24 mouse cellular contexts compared by ENCODE assay signal in genomic region chr14:18343589-18343988, GRCm38 (mm10). TPM values are rescaled to one million over a fixed set of nuclear protein-coding genes. Genes with fewer than 3 reads are reported as not detected.
DNase-seq lines count a peak whose midpoint lies in the region; ATAC-seq and TF ChIP-seq lines count a peak whose summit lies in the region.
"Had no signal": no experiment of that assay in that cellular context is flagged by ENCODE, and none has a peak within 500 bp of the region (broad histone marks: within the 10 kb centered on the region; RNA-seq: fewer than 3 reads in every experiment).

No protein-coding gene starts in this region.

- no peak overlapping the region for H3K27ac ChIP-seq in heart, embryonic 12.5 days (ENCODE audit: poor library complexity, severe bottlenecking)
- H3K27ac ChIP-seq in stomach, postnatal 0 days (replicated peaks): no peak overlapping the region
- H3K27ac ChIP-seq: embryonic facial prominence, embryonic 15.5 days; forebrain, embryonic 15.5 days; hindbrain, embryonic 13.5 days; layer of hippocampus, adult 2 months; limb, embryonic 12.5 days; midbrain, embryonic 13.5 days; neural tube, embryonic 12.5 days had no signal

- no peaks in the 10 kb centered on the region for H3K4me1 ChIP-seq in heart, embryonic 12.5 days (replicated peaks)
- H3K4me1 ChIP-seq in stomach, postnatal 0 days (replicated peaks; ENCODE audit: control insufficient read depth, insufficient read depth): no peaks in the 10 kb centered on the region
- H3K4me1 ChIP-seq: embryonic facial prominence, embryonic 15.5 days; forebrain, embryonic 15.5 days; hindbrain, embryonic 13.5 days; limb, embryonic 12.5 days; midbrain, embryonic 13.5 days; neural tube, embryonic 12.5 days had no signal

- no peak for ATAC-seq in heart, embryonic 12.5 days (ENCODE audit: insufficient number of reproducible peaks, low FRiP score)
- ATAC-seq in stomach, postnatal 0 days (ENCODE audit: low FRiP score, low TSS enrichment): no peak
- ATAC-seq in monocyte, adult 5-6 weeks (replicated peaks; ENCODE audit: insufficient number of reproducible peaks, low FRiP score, low TSS enrichment, poor library complexity, severe bottlenecking): no peak
- ATAC-seq: forebrain, embryonic 15.5 days; liver, postnatal 0 days; lung, postnatal 0 days; midbrain, embryonic 13.5 days had no signal

- H3K4me2 ChIP-seq in heart, embryonic 12.5 days: no peak overlapping the region
- no peak overlapping the region for H3K4me2 ChIP-seq in stomach, postnatal 0 days (replicated peaks; ENCODE audit: low read depth)
- H3K4me2 ChIP-seq: embryonic facial prominence, embryonic 15.5 days; forebrain, embryonic 15.5 days; hindbrain, embryonic 13.5 days; limb, embryonic 12.5 days; liver, embryonic 11.5 days; midbrain, embryonic 13.5 days; neural tube, embryonic 12.5 days had no signal

- peak; percentile 19 for DNase-seq in heart, postnatal 4 days
- peak; percentile 20 for DNase-seq in NIH3T3 (ENCODE audit: low read depth)
- DNase-seq in gastrocnemius, adult 8-10 months (ENCODE audit: low spot score in 2 of 2): peak; percentile 56 to 72
- DNase-seq in stomach, postnatal 0 days (ENCODE audit: low spot score): no peak
- DNase-seq in layer of hippocampus, adult 8-10 months (ENCODE audit: low spot score in 2 of 2): no peak
- DNase-seq: adrenal gland, postnatal 36 days; cerebellum, adult 9-10 months; kidney, adult 18-20 months; kidney, postnatal 14 days; layer of hippocampus, postnatal 36 days; liver, postnatal 0 days; right cerebral cortex, postnatal 14 days; thymus, postnatal 25 days had no signal

- 0 out of 2 replicates have a peak, but pooled peaks cover 3% of the 10 kb centered on the region for H3K9me3 ChIP-seq in heart, embryonic 12.5 days (replicated peaks)
- H3K9me3 ChIP-seq in stomach, postnatal 0 days (ENCODE audit: control insufficient read depth, low read length): no peaks in the 10 kb centered on the region
- H3K9me3 ChIP-seq: embryonic facial prominence, embryonic 15.5 days; forebrain, embryonic 15.5 days; hindbrain, embryonic 13.5 days; limb, embryonic 12.5 days; midbrain, embryonic 13.5 days; neural tube, embryonic 12.5 days had no signal

- H3K9ac ChIP-seq in heart, embryonic 12.5 days: no peak overlapping the region
- H3K9ac ChIP-seq in stomach, postnatal 0 days (ENCODE audit: low read length): no peak overlapping the region
- H3K9ac ChIP-seq: embryonic facial prominence, embryonic 15.5 days; forebrain, embryonic 15.5 days; hindbrain, embryonic 13.5 days; limb, embryonic 12.5 days; liver, postnatal 0 days; midbrain, embryonic 13.5 days; neural tube, embryonic 12.5 days had no signal

- no peak overlapping the region for H3K4me3 ChIP-seq in heart, embryonic 12.5 days
- H3K4me3 ChIP-seq in stomach, postnatal 0 days (ENCODE audit: low read depth, low read length): no peak overlapping the region
- H3K4me3 ChIP-seq: embryonic facial prominence, embryonic 15.5 days; forebrain, embryonic 15.5 days; hindbrain, embryonic 13.5 days; layer of hippocampus, adult 2 months; limb, embryonic 12.5 days; midbrain, embryonic 13.5 days; neural tube, embryonic 12.5 days had no signal

- H3K36me3 ChIP-seq in heart, embryonic 12.5 days: no peaks in the 10 kb centered on the region
- no peaks in the 10 kb centered on the region for H3K36me3 ChIP-seq in stomach, postnatal 0 days (ENCODE audit: control insufficient read depth, insufficient read depth, low read length)
- H3K36me3 ChIP-seq: embryonic facial prominence, embryonic 15.5 days; forebrain, embryonic 15.5 days; hindbrain, embryonic 13.5 days; limb, embryonic 12.5 days; midbrain, embryonic 13.5 days; neural tube, embryonic 12.5 days had no signal

- TF ChIP-seq CTCF in stomach, postnatal 0 days (IDR thresholded peaks at IDR 0.05; ENCODE audit: low read depth): 0 out of 2 replicates have a peak, but pooled peaks have one; percentile 13

- WGBS in heart, embryonic 12.5 days: 51% methylated on average over 4 of the region's 4 CpGs
- 43% methylated on average over 4 of the region's 4 CpGs for WGBS in stomach, postnatal 0 days

- H3K27me3 ChIP-seq in heart, embryonic 12.5 days (replicated peaks): no peaks in the 10 kb centered on the region
- no peaks in the 10 kb centered on the region for H3K27me3 ChIP-seq in stomach, postnatal 0 days (ENCODE audit: control insufficient read depth, insufficient read depth, low read length)
- H3K27me3 ChIP-seq: embryonic facial prominence, embryonic 15.5 days; forebrain, embryonic 15.5 days; hindbrain, embryonic 13.5 days; limb, embryonic 12.5 days; midbrain, embryonic 13.5 days; neural tube, embryonic 12.5 days had no signal

- TF ChIP-seq EP300 in stomach, postnatal 0 days (optimal IDR thresholded peaks at IDR 0.05): no peak

RNA-seq across cellular contexts. Expression of gene Ube2e1, which starts 11.9 kb away (rescaled TPM):
- total RNA-seq in heart, postnatal 4 days (2021): 10 to 100 TPM; 43.7 to 47.1 TPM
- 57.4 and 58.2 TPM in 2 replicates for polyA plus RNA-seq in heart, embryonic 12.5 days (2016; fragmentation: Nextera tagmentation; extraction: Ambion mirVana)
- total RNA-seq in gastrocnemius, adult 8-10 months (2022): 100 to 1,000 TPM in 2 of 4 experiments, 10 to 100 TPM in 2; 94.7 to 105 (median 99.1) TPM
- polyA plus RNA-seq in stomach, postnatal 0 days (2015; fragmentation: Nextera tagmentation; extraction: Ambion mirVana): 104 TPM in 2 replicates
- 100 to 1,000 TPM; 110 to 135 (median 116) TPM for total RNA-seq in layer of hippocampus, adult 8-10 months (2022)
- 44.2 to 61.0 TPM (median 50.6 TPM) in 3 replicates for total RNA-seq in monocyte, adult 5-6 weeks (2017)

Comparison
In these comparisons a context has a peak if more than half of its experiments do, and no peak if none do; other contexts are left out.
1. DNase-seq: peak in heart, postnatal 4 days (single experiment), NIH3T3 (single experiment) and gastrocnemius, adult 8-10 months (2 of 2); none in stomach, postnatal 0 days (single experiment) and layer of hippocampus, adult 8-10 months (0 of 2).